Mouse (Mus musculus): Measurements from ENCODE around the gene Six5. TPM values are rescaled to one million over a fixed set of nuclear protein-coding genes. Genes with fewer than 3 reads are reported as not detected.

The Six5 gene
- polyA plus RNA-seq, 1 experiment: 3.3 TPM

DNA sequence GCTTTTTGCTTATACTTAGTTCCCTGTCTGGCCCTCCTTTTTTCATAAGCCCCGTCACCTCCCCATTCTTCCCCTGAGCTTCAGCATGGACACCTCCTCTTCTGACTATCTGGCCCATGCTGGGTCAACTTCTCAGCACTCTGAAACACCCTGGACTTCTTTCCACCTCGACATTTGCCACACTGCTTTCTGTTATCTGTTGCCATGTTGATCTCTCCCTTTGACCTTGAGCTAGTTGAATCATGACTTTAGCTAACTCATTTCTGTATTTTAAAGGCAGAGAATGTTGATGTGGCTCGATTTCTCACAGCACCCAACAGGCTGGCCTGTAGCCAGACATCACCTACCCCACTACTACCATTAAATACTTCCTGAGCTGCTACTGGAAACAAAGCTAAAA is 13.0 kb downstream of the Six5 start:
- no peaks in the 10 kb centered on the region for H3K4me1 ChIP-seq (ENCODE audit: control insufficient read depth, insufficient read depth, low read length)
- no peak overlapping the region for H3K27ac ChIP-seq (ENCODE audit: control insufficient read depth, insufficient read depth, low read depth, low read length)
- TF ChIP-seq POLR2A (IDR thresholded peaks at IDR 0.05; ENCODE audit: control insufficient read depth, low read depth, low read length) (no peak), CTCF (IDR thresholded peaks at IDR 0.05; ENCODE audit: control insufficient read depth, insufficient read depth, insufficient replicate concordance, low read depth, low read length) (no peak)
- H3K27me3 ChIP-seq (ENCODE audit: control insufficient read depth, insufficient read depth, low read length): no peaks in the 10 kb centered on the region
- H3K36me3 ChIP-seq (ENCODE audit: control insufficient read depth, insufficient read depth, low read length): no peaks in the 10 kb centered on the region
- no peak overlapping the region for H3K4me3 ChIP-seq (ENCODE audit: control insufficient read depth, low read depth, low read length)

DNA sequence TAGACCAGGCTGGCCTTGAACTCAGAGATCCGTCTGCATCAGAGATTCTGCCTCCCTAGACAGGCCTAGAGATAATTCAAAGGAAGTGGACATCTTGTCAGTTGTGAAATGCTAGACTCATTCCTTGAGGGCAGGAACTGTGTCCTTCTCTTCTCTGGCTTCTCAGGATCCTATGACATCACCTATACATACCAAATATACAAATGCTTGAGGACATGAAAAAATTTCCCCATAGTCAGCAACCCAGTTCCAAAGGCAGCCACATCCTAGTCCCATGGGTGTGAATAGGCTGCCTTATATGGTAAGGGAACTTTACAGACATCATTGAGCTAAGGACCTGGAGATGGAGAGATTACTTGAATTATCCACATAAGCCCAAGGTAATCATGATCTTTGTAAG is 15.2 kb downstream of the Six5 start:
- TF ChIP-seq POLR2A (IDR thresholded peaks at IDR 0.05; ENCODE audit: control insufficient read depth, low read depth, low read length) (no peak), CTCF (IDR thresholded peaks at IDR 0.05; ENCODE audit: control insufficient read depth, insufficient read depth, insufficient replicate concordance, low read depth, low read length) (no peak)
- no peaks in the 10 kb centered on the region for H3K27me3 ChIP-seq (ENCODE audit: control insufficient read depth, insufficient read depth, low read length)
- H3K4me1 ChIP-seq (ENCODE audit: control insufficient read depth, insufficient read depth, low read length): no peaks in the 10 kb centered on the region
- no peak overlapping the region for H3K4me3 ChIP-seq (ENCODE audit: control insufficient read depth, low read depth, low read length)
- no peaks in the 10 kb centered on the region for H3K36me3 ChIP-seq (ENCODE audit: control insufficient read depth, insufficient read depth, low read length)
- no peak overlapping the region for H3K27ac ChIP-seq (ENCODE audit: control insufficient read depth, insufficient read depth, low read depth, low read length)

DNA sequence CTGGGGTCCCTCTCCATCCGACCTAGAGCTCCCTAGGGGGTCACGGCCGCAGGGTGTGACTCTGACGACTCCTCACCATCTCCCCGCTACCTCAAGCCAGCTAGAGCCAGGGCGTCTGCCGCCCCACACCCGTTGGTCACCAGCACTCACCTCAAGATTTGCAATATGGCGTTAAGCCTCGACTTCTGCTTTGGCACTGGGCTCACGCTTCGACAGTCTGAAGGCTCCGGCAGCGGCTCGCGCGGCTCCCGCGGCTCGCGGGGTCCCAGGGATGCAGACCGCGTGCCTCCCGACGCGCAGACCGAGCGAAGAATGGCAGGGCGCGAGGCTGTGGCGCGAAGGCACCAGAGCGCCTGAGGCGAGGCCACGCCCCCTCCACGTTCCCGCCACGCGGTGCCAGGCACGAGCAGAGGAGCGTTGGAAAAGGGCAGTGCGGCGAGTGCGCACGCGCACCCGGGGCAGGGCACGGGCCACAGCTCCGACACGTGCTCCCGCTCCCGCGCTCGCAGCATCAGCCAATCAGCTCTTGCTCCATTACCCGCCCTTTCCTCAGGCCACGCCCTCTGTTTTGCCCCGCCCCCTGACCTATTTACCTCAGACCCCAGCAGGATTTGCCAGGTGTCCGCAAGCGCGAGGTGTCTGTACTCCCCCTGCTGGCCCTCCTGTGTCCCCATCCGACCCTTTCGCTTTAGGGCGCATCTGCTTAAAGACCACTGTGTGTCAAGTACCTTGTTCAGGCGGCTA is 23.8 kb downstream of the Six5 start, which contains the start of gene Gm4969:
Gene Gm4969 (minus strand): TSS at position 341 of the 744 bp plus-strand sequence.
- Histone ChIP-seq H3K27ac (ENCODE audit: control insufficient read depth, insufficient read depth, low read depth, low read length) (peak within 1 kb of the TSS; percentile 56), H3K27me3 (ENCODE audit: control insufficient read depth, insufficient read depth, low read length) (no peaks in the 10 kb centered on the region), H3K4me3 (ENCODE audit: control insufficient read depth, low read depth, low read length) (peak within 1 kb of the TSS; percentile 88), H3K4me1 (ENCODE audit: control insufficient read depth, insufficient read depth, low read length) (peaks cover 8% of the 10 kb centered on the region), H3K36me3 (ENCODE audit: control insufficient read depth, insufficient read depth, low read length) (no peaks in the 10 kb centered on the region)
- no peak for TF ChIP-seq CTCF (IDR thresholded peaks at IDR 0.05; ENCODE audit: control insufficient read depth, insufficient read depth, insufficient replicate concordance, low read depth, low read length)
- TF ChIP-seq POLR2A (IDR thresholded peaks at IDR 0.05; ENCODE audit: control insufficient read depth, low read depth, low read length): peak; percentile 54

DNA sequence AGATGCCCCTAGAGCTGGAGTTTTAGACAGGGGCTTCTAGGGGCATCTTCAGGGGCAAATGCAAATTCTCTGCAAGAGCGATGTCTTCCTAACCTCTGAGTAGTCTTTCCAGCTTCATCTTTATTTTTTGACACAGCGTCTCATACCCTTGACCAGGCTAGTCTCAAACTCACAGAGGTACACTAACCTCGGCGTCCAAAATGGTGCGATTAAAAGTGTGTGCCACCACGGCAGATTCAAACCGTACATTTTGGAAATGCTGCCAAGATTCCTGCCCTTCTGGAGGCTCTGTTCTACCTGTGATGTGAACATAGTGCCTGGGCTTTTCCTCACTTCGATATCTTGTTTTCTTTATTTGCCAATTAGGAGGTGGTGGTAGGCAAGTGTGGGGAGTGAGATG is 24.7 kb downstream of the Six5 start:
- H3K4me1 ChIP-seq (ENCODE audit: control insufficient read depth, insufficient read depth, low read length): peaks cover 8% of the 10 kb centered on the region
- H3K36me3 ChIP-seq (ENCODE audit: control insufficient read depth, insufficient read depth, low read length): no peaks in the 10 kb centered on the region
- no peak for TF ChIP-seq POLR2A (IDR thresholded peaks at IDR 0.05; ENCODE audit: control insufficient read depth, low read depth, low read length)
- TF ChIP-seq CTCF (IDR thresholded peaks at IDR 0.05; ENCODE audit: control insufficient read depth, insufficient read depth, insufficient replicate concordance, low read depth, low read length): no peak
- no peaks in the 10 kb centered on the region for H3K27me3 ChIP-seq (ENCODE audit: control insufficient read depth, insufficient read depth, low read length)
- peak overlapping the region; percentile 56 for H3K27ac ChIP-seq (ENCODE audit: control insufficient read depth, insufficient read depth, low read depth, low read length)
- H3K4me3 ChIP-seq (ENCODE audit: control insufficient read depth, low read depth, low read length): peak overlapping the region; percentile 50; the same call in 1 of the 2 replicates

DNA sequence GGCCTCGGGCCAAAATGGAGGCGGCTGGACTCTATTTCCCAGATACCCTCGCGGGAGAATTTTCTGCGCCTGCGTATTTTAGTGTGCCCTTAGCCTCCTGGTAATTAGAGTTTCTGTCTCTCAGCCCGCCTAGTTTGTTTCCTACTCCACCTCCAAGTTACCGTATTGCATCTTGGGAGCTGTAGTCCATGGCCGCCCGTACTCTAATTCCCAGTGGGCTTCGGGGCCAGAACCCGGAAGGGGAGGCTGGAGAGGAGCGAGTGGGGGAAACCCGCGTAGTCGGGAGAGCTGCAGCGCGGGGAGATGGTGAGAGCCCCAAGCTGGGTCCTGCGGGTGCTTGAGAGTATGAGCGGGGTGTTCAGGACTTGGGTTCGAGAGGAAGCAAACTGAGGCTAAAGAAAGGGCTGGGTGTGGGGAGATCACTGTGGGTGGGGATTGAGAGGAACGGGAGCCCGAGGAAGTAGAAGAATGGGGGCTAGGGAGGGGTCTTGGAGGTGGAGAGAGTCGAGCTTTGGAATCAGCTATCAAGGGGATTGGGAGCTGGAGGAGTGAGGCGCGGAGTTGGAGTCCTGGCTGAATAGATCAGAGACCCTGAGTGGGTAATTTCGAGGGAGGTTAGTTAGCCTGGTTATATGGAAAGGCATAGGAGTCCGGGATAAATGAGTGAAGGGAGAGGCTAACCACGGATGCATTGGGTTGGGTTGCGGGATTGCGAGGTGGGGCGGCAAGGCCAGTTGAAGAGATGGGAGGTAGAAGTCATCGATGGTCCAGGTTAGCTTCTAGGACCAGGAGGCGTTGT is 25.4 kb downstream of the Six5 start, which contains the start of gene Fbxo46:
Gene Fbxo46 (plus strand): TSS at position 229 of the 799 bp plus-strand sequence.
- TF ChIP-seq POLR2A (IDR thresholded peaks at IDR 0.05; ENCODE audit: control insufficient read depth, low read depth, low read length): peak; percentile 77
- no peak for TF ChIP-seq CTCF (IDR thresholded peaks at IDR 0.05; ENCODE audit: control insufficient read depth, insufficient read depth, insufficient replicate concordance, low read depth, low read length)
- Histone ChIP-seq H3K27me3 (ENCODE audit: control insufficient read depth, insufficient read depth, low read length) (no peaks in the 10 kb centered on the region), H3K36me3 (ENCODE audit: control insufficient read depth, insufficient read depth, low read length) (no peaks in the 10 kb centered on the region), H3K27ac (ENCODE audit: control insufficient read depth, insufficient read depth, low read depth, low read length) (peak within 1 kb of the TSS; percentile 56), H3K4me3 (ENCODE audit: control insufficient read depth, low read depth, low read length) (peak within 1 kb of the TSS; percentile 93), H3K4me1 (ENCODE audit: control insufficient read depth, insufficient read depth, low read length) (peaks cover 8% of the 10 kb centered on the region)

DNA sequence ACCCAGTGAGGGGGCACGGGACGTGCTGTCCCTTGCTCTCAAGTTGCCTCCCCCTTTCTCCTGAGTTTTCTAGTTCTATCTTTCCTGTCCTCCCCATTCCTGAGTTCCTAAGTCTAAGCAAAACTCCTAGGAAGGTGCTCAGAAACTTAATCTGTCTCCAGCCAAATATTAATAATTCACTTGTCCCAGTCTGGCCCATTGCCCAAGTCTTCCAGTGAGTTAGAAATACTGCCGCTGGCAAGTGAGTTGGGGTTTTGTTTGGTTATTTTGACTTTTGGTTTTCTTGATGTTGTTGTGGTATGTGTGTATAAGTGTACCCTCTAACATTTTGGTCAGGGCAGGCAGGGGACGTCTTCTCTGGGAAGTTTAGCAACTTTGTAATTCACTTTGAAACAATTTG is 27.3 kb downstream of the Six5 start:
- H3K4me1 ChIP-seq (ENCODE audit: control insufficient read depth, insufficient read depth, low read length): peaks cover 8% of the 10 kb centered on the region
- TF ChIP-seq POLR2A (IDR thresholded peaks at IDR 0.05; ENCODE audit: control insufficient read depth, low read depth, low read length): no peak
- TF ChIP-seq CTCF (IDR thresholded peaks at IDR 0.05; ENCODE audit: control insufficient read depth, insufficient read depth, insufficient replicate concordance, low read depth, low read length): no peak
- H3K36me3 ChIP-seq (ENCODE audit: control insufficient read depth, insufficient read depth, low read length): no peaks in the 10 kb centered on the region
- no peak overlapping the region for H3K4me3 ChIP-seq (ENCODE audit: control insufficient read depth, low read depth, low read length)
- peak overlapping the region; percentile 25; the same call in 1 of the 2 replicates for H3K27ac ChIP-seq (ENCODE audit: control insufficient read depth, insufficient read depth, low read depth, low read length)
- H3K27me3 ChIP-seq (ENCODE audit: control insufficient read depth, insufficient read depth, low read length): no peaks in the 10 kb centered on the region

DNA sequence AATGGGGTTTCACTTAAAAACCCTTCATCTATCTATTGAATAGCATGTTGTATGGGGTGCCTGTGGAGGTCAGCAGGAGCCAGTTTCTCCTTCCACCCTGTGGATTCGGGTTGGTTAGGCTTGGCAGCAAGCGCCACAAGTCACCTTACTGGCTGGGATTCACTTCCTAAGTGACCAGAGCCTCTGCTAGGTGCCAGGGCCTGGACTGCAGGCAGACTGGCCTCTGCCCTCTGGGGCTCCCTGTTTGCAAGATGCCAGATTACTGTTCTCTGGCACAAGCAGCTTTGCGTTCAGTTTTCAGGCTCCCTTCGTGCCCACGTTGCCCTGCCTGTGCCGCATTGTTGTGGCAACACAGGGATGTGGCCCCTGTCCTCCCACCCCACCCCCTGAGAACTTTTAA is 30.3 kb downstream of the Six5 start:
- H3K4me1 ChIP-seq (ENCODE audit: control insufficient read depth, insufficient read depth, low read length): peaks cover 3% of the 10 kb centered on the region
- no peak overlapping the region for H3K27ac ChIP-seq (ENCODE audit: control insufficient read depth, insufficient read depth, low read depth, low read length)
- H3K36me3 ChIP-seq (ENCODE audit: control insufficient read depth, insufficient read depth, low read length): no peaks in the 10 kb centered on the region
- TF ChIP-seq POLR2A (IDR thresholded peaks at IDR 0.05; ENCODE audit: control insufficient read depth, low read depth, low read length) (no peak), CTCF (IDR thresholded peaks at IDR 0.05; ENCODE audit: control insufficient read depth, insufficient read depth, insufficient replicate concordance, low read depth, low read length) (no peak)
- no peaks in the 10 kb centered on the region for H3K27me3 ChIP-seq (ENCODE audit: control insufficient read depth, insufficient read depth, low read length)
- H3K4me3 ChIP-seq (ENCODE audit: control insufficient read depth, low read depth, low read length): no peak overlapping the region
